Mouse (Mus musculus) activated CD4-positive, CD25-positive, alpha-beta regulatory T cell (primary cell): ENCODE measurements around the gene Egln1. TPM values are rescaled to one million over a fixed set of nuclear protein-coding genes. Genes with fewer than 3 reads are reported as not detected.

ENCODE experiments used
- polyA plus RNA-seq, 2 experiments: library from polyadenylated mRNA; unstranded; fragments of 100-300 nt; shearing (Covaris generic); gene quantifications; one replicate each; pipeline ENCODE4 v1.2.1; 2017

Egln1 gene
- polyA plus RNA-seq: 10 to 100 TPM; 47.7 to 61.2 TPM

GRCm38 (mm10) chr8:124949209-124950068 is at the start of gene Egln1:
Egln1 (minus strand) TSS chr8:124949324.

GRCm38 (mm10) chr8:124897386-124898250 is 51.5 kb downstream of the Egln1 start, which contains the start of the genes Exoc8 and Sprtn:
Exoc8 (minus strand) TSS chr8:124897705.
Sprtn (plus strand) TSS chr8:124897886.

GRCm38 (mm10) chr8:124862321-124863162 is 86.6 kb downstream of the Egln1 start, which contains the start of the genes Gnpat and 2810004N23Rik:
Gnpat (plus strand) TSS chr8:124863033.
2810004N23Rik (minus strand) TSS chr8:124863120.

Other genes with a start within 250 kb of the Egln1 start
- gene Ttc13, start 227.3 kb downstream of the Egln1 start, polyA plus RNA-seq: 100 to 1,000 TPM in 1 of 2 experiments, 10 to 100 TPM in 1; 82.3 to 109 TPM
- 10 to 100 TPM; 11.5 to 30.2 TPM for gene Arv1, start 227.2 kb downstream of the Egln1 start, polyA plus RNA-seq
- 10 to 100 TPM; 15.3 to 17.1 TPM for gene Fam89a, start 197.5 kb downstream of the Egln1 start, polyA plus RNA-seq
- gene Trim67, start 156.2 kb downstream of the Egln1 start, polyA plus RNA-seq: under 1 TPM in 1 of 2 experiments, not detected in 1; 0.10 TPM
- gene Gnpat, start 86.3 kb downstream of the Egln1 start, polyA plus RNA-seq: 10 to 100 TPM; 63.3 to 82.2 TPM
- 10 to 100 TPM; 27.1 to 30.5 TPM for gene 2810004N23Rik, start 86.2 kb downstream of the Egln1 start, polyA plus RNA-seq
- gene Exoc8, start 51.6 kb downstream of the Egln1 start, polyA plus RNA-seq: 10 to 100 TPM in 1 of 2 experiments, 1 to 10 TPM in 1; 7.2 to 22.0 TPM
- gene Sprtn, start 51.4 kb downstream of the Egln1 start, polyA plus RNA-seq: 1 to 10 TPM; 4.7 to 5.7 TPM
- 100 to 1,000 TPM; 111 to 136 TPM for gene Tsnax, start 63.7 kb upstream of the Egln1 start, polyA plus RNA-seq
- gene Disc1, start 104.9 kb upstream of the Egln1 start, polyA plus RNA-seq: 1 to 10 TPM; 1.7 to 2.1 TPM